8 mouse cellular contexts compared by ENCODE assay signal in genomic region chr11:93995111-93995719, GRCm38 (mm10). TPM values are rescaled to one million over a fixed set of nuclear protein-coding genes. Genes with fewer than 3 reads are reported as not detected.
DNase-seq lines count a peak whose midpoint lies in the region; ATAC-seq and TF ChIP-seq lines count a peak whose summit lies in the region.

No protein-coding gene starts in this region.

- H3K9ac ChIP-seq in hindbrain, embryonic 16.5 days (ENCODE audit: low read depth, low read length) = peak overlapping the region; percentile 98

- WGBS in hindbrain, embryonic 16.5 days = 6% methylated on average over 15 of the region's 15 CpGs

- peak; percentile 89 for DNase-seq in gastrocnemius, adult 2 months
- DNase-seq in left cerebral cortex, adult 18-20 months (ENCODE audit: low spot score in 2 of 2) = peak; percentile 76 to 79
- DNase-seq in lung, postnatal 4 days = peak; percentile 88 to 89
- peak; percentile 13 for DNase-seq in retina, postnatal 7 days (ENCODE audit: low read depth, low spot score)
- peak; percentile 66 to 89 for DNase-seq in urinary bladder, adult 18-20 months (ENCODE audit: low spot score in 2 of 2)

- H3K27me3 ChIP-seq in hindbrain, embryonic 16.5 days (replicated peaks; ENCODE audit: control insufficient read depth, insufficient read depth, low read length) = no peaks in the 10 kb centered on the region

- no peaks in the 10 kb centered on the region for H3K9me3 ChIP-seq in hindbrain, embryonic 16.5 days (ENCODE audit: control insufficient read depth, low read length)

- ATAC-seq in activated CD4-positive, CD25-positive, alpha-beta regulatory T cell, adult 4 months = peak; percentile 70
- ATAC-seq in hindbrain, embryonic 16.5 days = peak; percentile 27

- peak overlapping the region; percentile 90 for H3K27ac ChIP-seq in cortical plate, adult 2 months (ENCODE audit: insufficient read depth, low read length)
- H3K27ac ChIP-seq in gastrocnemius, adult 2 months = peak overlapping the region; percentile 100
- peak overlapping the region; percentile 96 for H3K27ac ChIP-seq in hindbrain, embryonic 16.5 days (ENCODE audit: low read depth, low read length)

- peak overlapping the region; percentile 69 for H3K4me3 ChIP-seq in cortical plate, adult 2 months (ENCODE audit: insufficient read depth, low read length)
- peak overlapping the region; percentile 100 for H3K4me3 ChIP-seq in gastrocnemius, adult 2 months
- H3K4me3 ChIP-seq in hindbrain, embryonic 16.5 days (ENCODE audit: low read length) = peak overlapping the region; percentile 87

- TF ChIP-seq CTCF in cortical plate, adult 2 months (IDR thresholded peaks at IDR 0.05; ENCODE audit: extremely low read depth, insufficient read depth, low read length) = no peak
- no peak for TF ChIP-seq CTCF in gastrocnemius, adult 2 months (IDR thresholded peaks at IDR 0.05)

- TF ChIP-seq POLR2A in cortical plate, adult 2 months (IDR thresholded peaks at IDR 0.05; ENCODE audit: extremely low read depth, insufficient read depth, low read length) = peak; percentile 87

- H3K4me1 ChIP-seq in cortical plate, adult 2 months (ENCODE audit: control insufficient read depth, insufficient read depth, low read length) = peaks cover 4% of the 10 kb centered on the region; the same call in 1 of the 2 replicates
- peaks cover 25% of the 10 kb centered on the region for H3K4me1 ChIP-seq in hindbrain, embryonic 16.5 days (ENCODE audit: control insufficient read depth, insufficient read depth, low read depth, low read length)

- peak overlapping the region; percentile 81 for H3K4me2 ChIP-seq in hindbrain, embryonic 16.5 days (ENCODE audit: low read length)

- intact Hi-C loops in gastrocnemius, adult 2 months (cut with DNase I) = loop anchor here (5.0 kb wide), 1 partner anchor 38 kb away; the partner anchor contains the start of gene Nme2

- no peaks in the 10 kb centered on the region for H3K36me3 ChIP-seq in hindbrain, embryonic 16.5 days (ENCODE audit: control insufficient read depth, insufficient read depth, low read length)

RNA-seq across cellular contexts. Expression of gene Spag9, which starts 0.7 kb away (rescaled TPM):
- 10 to 100 TPM; 17.2 to 18.7 TPM for polyA plus RNA-seq in activated CD4-positive, CD25-positive, alpha-beta regulatory T cell, adult 4 months (2017; shearing (Covaris generic))
- polyA plus RNA-seq in cortical plate, adult 2 months (2012; rRNA removed) = 126 and 130 TPM in 2 replicates
- total RNA-seq in gastrocnemius, adult 2 months (2021) = 100 to 1,000 TPM; 154 to 161 TPM
- 68.9 and 71.8 TPM in 2 replicates for polyA plus RNA-seq in hindbrain, embryonic 16.5 days (2015; fragmentation: Nextera tagmentation; extraction: Ambion mirVana)
- 100 to 1,000 TPM; 267 to 275 TPM for total RNA-seq in left cerebral cortex, adult 18-20 months (2021)

RNA-seq across cellular contexts. Expression of gene Nme1, which starts 26.9 kb away (rescaled TPM):
- polyA plus RNA-seq in activated CD4-positive, CD25-positive, alpha-beta regulatory T cell, adult 4 months (2017; shearing (Covaris generic)) = 100 to 1,000 TPM; 144 to 327 TPM
- 220 and 244 TPM in 2 replicates for polyA plus RNA-seq in cortical plate, adult 2 months (2012; rRNA removed)
- 10 to 100 TPM; 13.0 to 22.7 TPM for total RNA-seq in gastrocnemius, adult 2 months (2021)
- 372 and 387 TPM in 2 replicates for polyA plus RNA-seq in hindbrain, embryonic 16.5 days (2015; fragmentation: Nextera tagmentation; extraction: Ambion mirVana)
- 100 to 1,000 TPM; 108 to 123 TPM for total RNA-seq in left cerebral cortex, adult 18-20 months (2021)

RNA-seq across cellular contexts. Expression of gene Gm20390, which starts 27.1 kb away (rescaled TPM):
- 100 to 1,000 TPM in 1 of 2 experiments, 10 to 100 TPM in 1; 19.2 to 305 TPM for polyA plus RNA-seq in activated CD4-positive, CD25-positive, alpha-beta regulatory T cell, adult 4 months (2017; shearing (Covaris generic))
- 67.5 and 82.7 TPM in 2 replicates for polyA plus RNA-seq in cortical plate, adult 2 months (2012; rRNA removed)
- 10 to 100 TPM in 1 of 2 experiments, 1 to 10 TPM in 1; 2.8 to 13.0 TPM for total RNA-seq in gastrocnemius, adult 2 months (2021)
- polyA plus RNA-seq in hindbrain, embryonic 16.5 days (2015; fragmentation: Nextera tagmentation; extraction: Ambion mirVana) = 367 and 368 TPM in 2 replicates
- 100 to 1,000 TPM; 105 to 113 TPM for total RNA-seq in left cerebral cortex, adult 18-20 months (2021)

RNA-seq across cellular contexts. Expression of gene Nme2, which starts 39.2 kb away (rescaled TPM):
- polyA plus RNA-seq in activated CD4-positive, CD25-positive, alpha-beta regulatory T cell, adult 4 months (2017; shearing (Covaris generic)) = 100 to 1,000 TPM; 149 to 492 TPM
- 108 and 129 TPM in 2 replicates for polyA plus RNA-seq in cortical plate, adult 2 months (2012; rRNA removed)
- total RNA-seq in gastrocnemius, adult 2 months (2021) = 100 to 1,000 TPM; 611 to 700 TPM
- 98.6 and 130 TPM in 2 replicates for polyA plus RNA-seq in hindbrain, embryonic 16.5 days (2015; fragmentation: Nextera tagmentation; extraction: Ambion mirVana)
- total RNA-seq in left cerebral cortex, adult 18-20 months (2021) = 10 to 100 TPM; 65.5 to 77.6 TPM

Comparison
In these comparisons a context has a peak if more than half of its experiments do, and no peak if none do; other contexts are left out.
1. Peak in every context shown above with its lines: DNase-seq, ATAC-seq, H3K4me3 ChIP-seq and H3K27ac ChIP-seq.
2. DNase-seq: peak in every context shown above with its lines; median percentile 89 in gastrocnemius, adult 2 months; 88 in lung, postnatal 4 days; 78 in left cerebral cortex, adult 18-20 months; 78 in urinary bladder, adult 18-20 months; 13 in retina, postnatal 7 days.